Mouse (Mus musculus) kidney, postnatal 14 days (tissue): ENCODE measurements around the gene Adgre5.

Experiments used
- DNase-seq: peaks from one replicate; pipeline ENCODE4 v3.0.0; 2022; ENCODE audit warnings: mixed read lengths

The Adgre5 gene

DNA sequence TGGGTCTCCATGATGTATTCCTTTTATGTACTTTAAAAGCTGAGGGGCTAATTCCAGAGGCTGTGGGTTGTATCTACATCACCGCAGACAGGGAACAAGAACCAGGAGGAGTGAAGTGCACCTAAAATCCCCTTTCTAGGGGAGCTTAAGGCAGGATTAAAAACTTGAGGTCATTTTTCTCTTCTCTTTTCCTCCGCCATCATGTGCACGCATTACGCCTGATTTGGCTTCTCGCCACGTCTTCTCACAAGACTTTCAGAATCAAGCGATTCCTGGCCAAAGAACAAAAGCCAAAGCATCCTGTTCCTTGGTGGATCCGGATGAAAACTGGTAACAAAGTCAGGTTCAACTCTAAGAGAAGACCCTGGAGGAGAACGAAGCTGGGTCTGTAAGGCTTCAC lies 8.1 kb upstream of the Adgre5 start:
- DNase-seq, result peak; percentile 40

DNA sequence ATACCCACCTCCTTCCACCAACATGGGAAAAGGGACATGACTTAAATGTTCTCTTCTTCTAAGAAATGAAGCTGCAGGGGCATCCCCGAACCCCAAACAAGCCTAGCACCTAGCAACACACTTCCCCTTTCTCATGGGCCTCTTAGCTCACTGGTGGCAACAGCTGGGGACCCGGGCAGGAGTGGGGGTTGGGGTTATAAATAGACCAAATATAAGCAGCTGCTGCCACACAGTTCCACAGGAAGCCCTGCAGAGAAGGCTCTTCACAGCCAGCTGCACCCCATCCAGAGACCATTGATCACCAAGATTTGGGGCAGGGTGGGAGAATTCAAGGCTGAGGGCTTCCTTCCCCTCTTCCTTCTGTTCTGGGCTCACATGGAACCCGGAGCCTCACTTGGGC lies 7.6 kb upstream of the Adgre5 start:
- DNase-seq, result peak; percentile 34

DNA sequence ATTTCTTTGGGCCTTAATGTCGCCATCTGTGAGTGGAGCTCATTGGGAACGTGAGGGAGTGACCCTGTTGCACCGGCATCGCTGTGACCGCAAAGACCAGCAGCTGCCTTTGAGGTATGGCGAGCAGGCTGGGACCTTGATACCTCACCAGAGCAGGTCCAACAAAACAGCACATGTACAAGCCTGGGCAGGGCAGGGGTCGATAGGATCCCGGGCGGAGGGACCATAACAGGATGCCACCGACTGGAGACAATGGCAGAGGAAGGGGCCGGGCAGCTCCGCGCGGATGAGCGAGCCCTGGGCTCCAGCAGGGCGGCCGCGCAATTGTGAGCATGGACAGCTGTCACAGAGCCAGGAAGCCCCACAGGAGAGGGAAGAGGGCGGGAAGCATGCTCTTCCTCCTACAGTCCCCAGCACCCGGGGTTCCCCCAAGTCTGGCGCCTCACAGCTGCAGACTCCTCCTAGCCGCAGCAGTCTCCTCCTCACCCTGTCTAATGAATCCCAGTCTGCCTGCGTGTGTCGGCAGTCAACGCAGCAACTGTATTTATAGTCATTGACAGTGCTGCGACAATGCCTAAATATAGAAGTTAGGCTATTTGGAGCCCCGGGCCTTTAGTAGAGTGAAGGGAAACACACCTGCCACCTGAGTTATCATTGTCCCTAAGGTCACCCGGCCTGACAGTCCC lies 6.7 kb upstream of the Adgre5 start:
- DNase-seq, result peak; percentile 85

DNA sequence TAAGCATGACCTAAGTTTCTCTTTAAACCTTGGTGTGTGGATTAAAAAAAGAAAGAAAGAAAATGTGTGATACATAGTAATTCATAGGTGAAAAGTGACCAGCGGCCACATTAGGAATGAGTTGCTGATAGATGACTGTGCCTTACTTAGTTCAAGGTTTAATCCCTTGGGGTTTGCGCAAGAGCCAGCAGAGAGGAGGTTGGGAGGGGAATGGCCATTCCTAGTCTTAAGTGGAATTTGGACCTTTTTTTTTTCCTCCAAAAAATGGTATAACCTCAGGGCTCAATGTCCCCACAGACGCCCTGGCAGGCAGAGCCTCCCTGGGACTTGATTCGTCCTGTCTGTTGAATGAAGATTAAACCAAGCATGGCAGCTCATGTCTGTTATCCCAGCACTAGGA lies 2.9 kb upstream of the Adgre5 start:
- no peak for DNase-seq

DNA sequence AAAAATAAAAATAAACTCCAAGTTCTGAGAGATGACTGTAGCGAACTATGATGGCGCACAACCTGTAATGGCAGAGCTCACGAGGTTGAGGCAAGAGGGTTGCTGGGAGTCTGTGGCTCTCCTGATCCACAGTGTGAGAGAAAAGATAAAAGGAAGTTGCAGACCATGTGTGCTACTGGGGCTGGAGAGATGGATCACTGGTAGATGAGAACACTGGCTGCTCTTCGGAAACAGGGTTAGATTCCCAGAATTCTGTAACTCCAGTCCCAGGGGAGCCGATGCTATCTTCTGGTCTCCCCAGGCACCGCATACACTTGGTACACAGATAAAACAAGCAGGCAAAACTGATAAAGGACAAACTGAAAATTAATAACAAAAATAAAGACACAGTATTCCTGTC lies 1.8 kb upstream of the Adgre5 start:
- DNase-seq, result no peak

DNA sequence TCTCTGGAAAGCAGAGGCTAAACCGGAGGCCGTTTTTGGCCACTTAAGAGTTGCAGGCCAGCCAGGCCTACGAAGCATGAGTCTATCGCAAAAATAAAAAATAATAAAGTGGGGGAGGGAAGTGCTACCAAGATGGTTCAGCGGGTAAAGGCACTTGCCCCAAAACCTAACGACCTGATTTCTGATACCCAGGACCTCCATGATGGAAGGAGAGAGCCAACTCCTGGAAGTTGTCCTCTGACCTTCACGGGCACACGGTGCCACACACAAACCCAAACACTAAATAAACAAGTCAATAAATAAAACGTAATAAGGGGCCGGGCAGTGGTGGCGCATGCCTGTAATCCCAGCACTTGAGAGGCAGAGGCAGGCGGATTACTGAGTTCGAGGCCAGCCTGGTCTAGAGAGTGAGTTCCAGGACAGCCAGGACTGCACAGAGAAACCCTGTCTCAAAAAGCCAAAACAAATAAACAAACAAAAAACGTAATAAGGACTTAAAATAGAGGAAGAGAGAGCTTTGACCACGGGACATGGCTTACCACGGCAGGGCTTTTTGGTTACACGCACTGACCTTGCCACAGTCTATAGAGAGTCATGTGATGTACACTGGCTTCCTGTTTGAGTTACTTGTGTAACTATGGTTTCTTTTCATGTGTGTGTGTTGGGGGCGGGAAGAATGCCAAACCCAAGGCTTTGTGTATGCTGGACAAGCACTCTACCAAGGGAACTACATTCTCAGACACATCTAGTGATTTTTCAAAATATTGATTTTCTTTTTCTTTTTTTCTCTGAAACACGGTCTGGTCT lies 926 bp upstream of the Adgre5 start:
- no peak for DNase-seq

DNA sequence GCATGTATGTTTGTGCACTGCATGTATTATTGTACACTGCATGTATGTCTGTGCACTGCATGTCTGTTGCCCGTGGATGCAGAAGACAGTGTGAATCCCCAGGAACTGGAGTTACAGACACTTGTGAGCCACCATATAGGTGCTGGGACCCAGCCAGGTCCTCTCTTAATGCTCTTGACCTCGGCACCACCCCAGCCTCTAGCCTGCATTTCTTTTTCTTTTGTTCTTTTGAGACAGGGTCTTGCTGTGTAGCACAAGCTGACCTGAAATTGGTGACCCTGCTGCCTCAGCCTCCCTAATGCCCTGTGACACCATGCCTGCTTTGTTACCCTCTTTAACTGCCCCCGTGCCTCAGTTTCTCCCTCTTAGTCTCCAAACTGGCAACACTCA lies 545 bp downstream of the Adgre5 start:
- no peak for DNase-seq

DNA sequence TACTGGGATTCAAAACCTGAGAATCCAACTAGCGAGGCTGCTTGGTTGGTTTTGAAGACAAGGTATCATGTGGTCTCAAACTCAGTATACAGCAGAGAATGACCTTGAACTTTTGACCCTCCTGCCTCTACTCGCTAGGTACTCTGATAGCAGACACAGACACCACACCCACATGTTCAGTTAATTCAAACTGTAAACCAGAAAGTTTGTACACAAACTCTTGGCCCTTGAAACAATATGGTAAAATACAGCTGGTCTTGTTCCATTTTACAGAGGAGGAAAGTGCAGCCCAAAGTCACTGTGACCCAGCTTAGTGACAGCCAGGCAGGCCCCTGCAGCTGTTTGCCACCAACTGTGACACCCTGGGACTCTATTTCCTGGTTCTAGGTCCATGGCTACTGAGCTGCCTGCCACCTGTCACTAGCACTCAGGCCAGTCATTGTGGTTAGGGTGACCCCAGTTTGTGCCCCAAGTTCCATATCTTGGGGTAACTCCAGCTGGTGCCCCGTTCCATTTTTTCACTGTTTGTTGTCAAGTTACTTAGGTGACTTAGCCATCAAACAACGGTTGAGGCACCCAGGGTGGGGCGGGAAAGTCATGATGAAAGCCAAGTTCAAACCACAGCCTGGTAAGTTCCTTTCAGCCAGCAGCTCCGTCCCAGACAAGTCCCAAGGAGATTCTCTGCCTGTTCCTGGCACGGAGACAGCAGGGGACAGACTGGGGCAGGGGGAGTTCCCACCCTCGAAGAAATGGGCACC lies 1.2 kb downstream of the Adgre5 start:
- no peak for DNase-seq

DNA sequence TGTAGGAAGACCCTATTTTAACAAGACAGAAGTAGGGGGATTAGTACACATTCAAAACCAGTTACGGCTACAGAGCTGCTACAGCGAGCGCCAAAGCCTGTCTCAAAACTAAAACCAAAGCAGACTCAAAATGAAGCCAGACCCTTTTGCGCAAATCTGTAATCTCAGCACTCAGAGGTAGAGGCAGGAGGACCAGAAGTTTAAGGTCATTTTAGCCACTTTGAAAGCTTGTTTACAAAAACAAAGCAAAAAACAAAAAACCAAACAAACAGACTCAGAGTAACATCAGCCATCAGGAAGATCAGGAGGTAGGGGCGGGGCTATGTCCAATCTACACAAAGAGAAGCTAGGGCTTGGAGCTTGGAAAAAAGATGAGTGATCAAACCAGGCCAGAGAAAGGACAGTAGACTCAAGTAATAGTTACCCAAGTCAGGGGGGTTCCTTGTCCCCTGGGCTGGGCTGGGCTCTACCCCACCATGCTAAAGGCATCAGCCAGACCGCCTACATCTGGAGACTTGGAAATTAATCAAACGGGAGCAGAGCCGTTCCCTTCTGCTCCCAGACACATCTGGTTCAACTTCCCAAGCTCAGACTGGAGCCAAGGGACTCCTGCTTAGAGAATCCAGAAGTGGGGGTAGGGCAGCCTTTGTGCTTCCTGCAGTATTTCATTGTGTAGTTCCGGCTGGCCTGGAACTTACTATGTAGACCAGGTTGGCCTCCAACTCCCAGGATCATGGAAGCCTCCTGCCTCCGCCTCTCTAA lies 2.0 kb downstream of the Adgre5 start:
- peak; percentile 62 for DNase-seq

DNA sequence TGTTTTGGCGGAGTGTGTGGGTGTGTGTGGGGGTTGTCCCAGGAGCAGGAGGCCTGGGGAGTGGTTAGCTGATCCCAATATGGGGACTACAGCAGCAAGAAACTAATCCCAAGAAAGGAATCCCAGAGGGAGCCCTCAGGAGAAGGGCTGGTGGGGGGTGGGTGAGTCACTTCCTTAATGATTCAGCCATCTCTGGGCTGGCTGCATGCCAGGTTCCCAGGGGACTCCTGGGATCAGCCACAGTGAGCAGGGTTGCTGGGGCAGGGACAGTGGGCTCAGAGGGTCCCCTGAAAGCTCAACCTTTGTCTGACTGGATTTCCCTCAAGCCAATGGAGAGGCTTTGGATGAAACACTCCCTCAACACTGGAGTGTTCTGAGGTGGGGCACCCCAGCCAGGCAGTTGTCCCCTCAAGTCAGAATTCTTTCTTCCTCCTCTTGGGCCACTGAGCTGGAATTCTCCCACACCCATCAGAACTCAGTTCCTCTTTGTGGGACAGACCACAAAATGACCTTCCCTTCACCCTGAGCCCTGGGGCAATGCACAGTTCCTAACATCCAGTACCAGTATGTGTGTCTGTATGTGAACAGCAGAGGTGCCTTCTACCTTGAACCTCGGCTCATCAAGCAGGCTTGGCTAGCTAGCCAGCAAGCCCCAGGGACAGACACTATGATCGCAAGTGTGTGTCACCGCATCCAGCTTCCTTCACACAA lies 3.1 kb downstream of the Adgre5 start:
- DNase-seq, result peak; percentile 81

DNA sequence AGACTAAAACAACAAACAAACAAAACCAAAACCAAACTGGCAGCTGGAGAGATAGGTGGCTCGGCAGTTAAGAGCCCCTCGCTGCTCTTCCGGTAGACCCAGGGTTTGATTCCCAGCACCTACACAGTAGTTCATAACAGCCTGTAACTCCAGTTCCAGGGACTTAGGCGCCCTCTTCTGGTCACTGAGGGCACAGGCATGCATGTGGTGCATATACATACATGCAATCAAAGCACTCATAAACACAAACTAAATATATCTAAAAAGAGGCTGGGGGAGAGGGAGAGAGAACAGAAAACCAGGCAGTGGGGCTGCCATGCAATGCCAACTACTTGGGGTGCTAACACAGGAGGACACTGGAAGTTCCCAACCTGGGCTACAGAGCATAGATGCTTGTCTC lies 3.8 kb downstream of the Adgre5 start:
- no peak for DNase-seq

DNA sequence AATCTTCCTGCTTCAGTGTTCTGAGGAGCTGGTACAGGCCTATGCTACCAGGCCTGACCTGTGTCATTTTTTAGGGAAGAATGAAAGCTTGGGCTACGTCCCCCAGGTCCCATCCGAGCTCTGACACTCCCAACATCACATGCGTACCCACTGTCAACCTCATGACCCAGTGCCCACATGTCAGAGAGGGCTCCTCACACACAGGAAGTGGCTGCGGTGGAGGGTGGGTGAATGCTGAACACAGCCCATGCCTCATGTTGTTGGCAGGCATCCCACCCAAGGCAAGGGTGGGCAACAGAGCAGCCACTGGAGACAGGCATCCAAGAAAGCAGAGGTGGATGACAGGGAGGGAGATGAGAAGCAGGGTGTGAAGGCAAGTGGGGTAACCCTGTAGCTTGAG lies 4.4 kb downstream of the Adgre5 start:
- DNase-seq, result no peak

DNA sequence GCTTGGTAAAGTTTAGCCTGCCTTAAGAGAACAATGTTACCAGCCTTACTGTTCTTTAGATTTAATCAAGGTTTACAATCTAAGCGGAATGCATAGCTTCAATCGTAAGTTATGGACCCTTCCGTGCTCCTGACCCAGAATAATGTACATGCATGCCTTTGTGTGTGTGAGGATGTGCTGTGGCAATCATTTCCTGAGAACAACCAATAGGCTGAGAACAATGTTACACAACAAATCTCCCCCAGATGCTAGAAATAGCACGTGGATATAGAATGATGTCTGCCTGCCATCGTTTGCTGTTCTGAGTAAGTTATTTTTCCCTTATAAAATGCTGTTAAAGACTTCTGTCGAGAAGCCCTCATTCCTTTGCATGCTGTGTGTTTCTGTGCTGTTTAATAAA lies 8.2 kb downstream of the Adgre5 start:
- DNase-seq, result no peak

DNA sequence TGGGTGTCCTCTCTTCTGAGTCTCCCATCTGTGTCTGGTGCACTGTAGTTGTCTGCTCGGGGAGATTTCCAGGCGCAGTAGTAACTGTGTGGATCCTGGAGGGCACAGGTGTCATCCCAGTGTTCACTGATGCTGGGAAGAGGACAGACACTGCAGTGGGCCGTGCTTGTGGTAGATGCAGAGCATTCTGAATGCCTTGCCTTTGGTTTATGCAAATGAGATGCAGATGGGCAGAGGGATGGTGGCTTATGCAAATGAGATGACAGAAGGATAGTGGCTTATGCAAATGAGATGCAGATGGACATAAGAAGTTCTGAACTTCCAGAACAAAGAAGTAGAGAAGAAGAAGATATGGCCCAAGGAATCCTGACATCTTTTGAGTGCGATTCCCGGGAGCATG lies 9.2 kb downstream of the Adgre5 start:
- no peak for DNase-seq

DNA sequence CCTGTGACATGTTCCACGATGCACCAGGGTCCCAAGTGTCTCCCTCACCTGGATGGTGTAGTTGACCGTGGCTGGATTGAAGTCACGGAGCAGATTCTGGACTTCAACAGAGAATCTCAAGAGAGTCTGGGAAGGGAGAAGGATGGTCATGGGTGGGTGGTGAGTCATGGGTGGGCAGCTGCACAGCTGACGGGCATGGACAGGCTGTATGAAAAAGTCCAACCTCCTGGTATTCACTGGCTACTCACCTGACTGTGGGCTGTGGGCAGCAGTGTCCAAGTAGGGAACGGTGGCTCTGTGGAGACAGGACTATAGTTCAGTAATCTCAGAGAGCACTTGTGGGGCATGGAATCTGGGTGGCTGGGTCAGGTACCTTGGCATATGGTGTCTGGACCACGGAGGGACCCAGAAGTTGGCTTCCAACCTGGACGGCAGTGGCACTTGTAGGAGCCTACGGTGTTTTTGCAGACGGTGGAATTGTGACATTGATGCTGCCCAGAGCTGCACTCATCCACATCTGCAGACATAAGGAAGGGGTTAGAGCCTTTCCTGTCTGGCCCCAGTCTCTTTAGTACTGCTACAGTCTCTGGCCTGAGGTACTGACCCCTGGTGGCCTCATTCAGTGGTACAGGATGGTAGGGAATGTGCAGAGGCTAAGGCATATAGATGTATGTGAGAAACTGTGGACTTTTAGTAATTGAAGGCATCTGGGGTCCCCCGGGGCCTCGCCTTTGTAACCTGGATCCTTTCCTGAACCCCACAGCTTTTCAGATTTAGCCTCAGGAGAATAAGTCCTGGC lies 11.9 kb downstream of the Adgre5 start:
- peak; percentile 53 for DNase-seq

DNA sequence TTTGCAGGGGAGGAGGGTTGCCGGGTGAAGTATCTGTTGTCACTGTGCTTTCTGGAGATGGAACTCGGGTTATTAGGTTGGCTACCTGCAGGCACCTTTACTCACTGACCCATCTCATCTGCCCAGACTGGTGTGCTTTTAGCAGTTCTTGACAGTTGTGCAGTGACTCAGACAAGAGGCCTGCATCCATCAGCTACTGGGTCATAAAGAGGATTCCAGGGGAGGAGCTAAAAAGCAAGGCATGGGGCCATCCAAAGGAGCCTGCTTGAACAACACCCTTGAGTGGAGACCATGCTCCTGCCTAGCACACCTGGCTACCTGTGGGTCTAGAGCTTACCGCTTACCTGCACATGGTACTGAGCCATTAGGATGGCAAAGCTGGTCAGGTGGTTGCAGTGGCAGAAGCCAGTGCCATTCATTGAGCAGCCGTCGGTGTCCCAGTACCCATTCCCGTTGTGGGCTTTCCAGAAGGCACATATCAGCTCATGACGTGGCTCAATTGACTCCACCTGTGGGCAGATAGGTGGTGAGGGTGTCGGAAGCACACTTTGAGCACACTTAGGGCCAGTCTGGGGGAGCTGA lies 15.5 kb downstream of the Adgre5 start:
- DNase-seq, result no peak

DNA sequence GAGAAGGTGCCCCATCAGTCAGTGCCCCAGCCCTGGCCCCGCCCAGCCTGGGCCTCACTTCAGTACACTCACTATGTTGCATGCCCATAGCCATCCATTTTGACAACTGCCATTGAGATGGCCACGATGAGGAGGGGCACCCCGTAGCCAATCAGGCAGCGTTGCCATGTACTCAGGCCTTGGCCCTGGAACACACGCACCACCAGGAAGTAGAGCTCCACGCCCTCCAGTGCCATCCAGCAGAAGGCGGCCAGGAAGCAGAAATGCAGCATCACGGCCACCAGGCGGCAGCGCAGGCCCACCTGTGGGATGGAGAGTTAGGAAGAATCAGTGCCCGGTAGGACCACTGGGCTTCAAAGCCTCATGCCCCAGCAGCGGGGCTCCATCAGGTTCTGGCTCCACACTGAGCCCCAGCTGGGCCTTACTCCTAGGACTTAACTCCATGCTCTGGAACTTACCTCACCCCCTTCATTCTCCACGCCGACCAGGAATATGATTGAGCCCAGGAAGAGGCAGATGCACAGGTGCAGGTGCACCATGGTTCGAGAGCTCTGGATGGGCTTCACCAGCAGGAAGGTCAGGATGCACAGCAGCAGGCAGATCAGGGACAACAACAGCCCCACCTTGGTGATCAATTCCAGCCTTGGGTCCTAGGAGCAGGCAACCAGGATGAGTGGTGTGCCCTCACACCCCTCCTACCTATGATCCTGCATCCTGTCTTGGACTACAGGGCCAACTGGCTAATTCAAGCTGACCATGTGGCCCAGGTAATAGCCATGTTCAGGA lies 16.2 kb downstream of the Adgre5 start:
- DNase-seq, result peak; percentile 85

DNA sequence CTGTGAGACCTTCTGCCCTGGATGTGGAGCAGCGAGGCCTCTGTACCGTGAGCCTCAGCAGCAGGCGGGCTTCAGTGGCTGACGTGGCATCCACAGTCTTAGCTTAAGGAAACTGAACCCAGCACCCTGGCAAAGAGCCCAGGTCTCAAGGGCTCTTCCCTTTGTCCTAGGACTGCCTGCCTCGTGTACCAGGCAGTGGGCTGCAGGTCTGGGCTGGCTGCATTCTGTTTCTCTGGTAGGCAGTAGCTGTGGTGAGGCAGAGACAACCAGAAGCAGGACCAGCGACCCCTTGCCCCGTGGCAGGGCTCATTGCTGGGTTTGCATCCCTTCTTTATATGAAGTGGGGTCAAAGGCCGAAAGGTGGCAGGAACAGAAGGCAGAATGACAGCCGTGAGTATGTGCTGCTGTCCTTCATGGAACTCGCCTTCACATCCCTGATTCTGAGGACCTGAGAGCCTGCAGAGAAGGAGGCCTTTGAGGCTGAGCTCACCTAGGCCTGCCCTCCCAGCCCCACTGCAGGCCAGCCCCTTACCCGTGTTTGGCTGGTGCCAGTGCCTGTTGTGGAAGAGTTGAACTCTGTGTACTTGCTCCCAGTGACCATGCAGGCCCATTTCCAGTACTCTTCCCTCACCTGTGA lies 17.6 kb downstream of the Adgre5 start:
- DNase-seq, result no peak

DNA sequence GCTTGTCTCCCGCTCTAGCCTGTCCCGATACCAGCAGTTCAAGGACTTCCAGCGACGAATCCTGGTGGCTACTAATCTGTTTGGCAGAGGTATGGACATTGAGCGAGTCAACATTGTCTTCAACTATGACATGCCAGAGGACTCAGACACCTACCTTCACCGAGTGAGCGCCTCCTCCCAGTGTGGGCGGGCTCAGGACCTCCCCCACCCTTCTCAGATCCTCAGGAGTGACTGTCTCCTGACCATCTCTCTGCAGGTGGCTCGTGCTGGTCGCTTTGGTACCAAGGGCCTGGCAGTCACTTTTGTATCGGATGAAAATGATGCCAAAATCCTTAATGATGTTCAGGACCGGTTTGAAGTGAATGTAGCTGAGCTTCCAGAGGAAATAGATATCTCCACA lies 18.5 kb downstream of the Adgre5 start:
- no peak for DNase-seq
